Mouse (Mus musculus) lung, embryonic 15.5 days (tissue): ENCODE measurements around the gene Tspan9. TPM values are rescaled to one million over a fixed set of nuclear protein-coding genes. Genes with fewer than 3 reads are reported as not detected.
A peak's percentile ranks its signal among the peaks of the same experiment; 100 is the strongest.

Experiments
- ATAC-seq: fragments of 200-750 bp; cut with Nextera tagmentation; 2 replicates; pipeline ENCODE4 v1.8.0; 2017; ENCODE audit warnings: moderate number of reproducible peaks, borderline replicate concordance; ENCODE audit not compliant: low FRiP score, low TSS enrichment; ENCODE audit errors: extremely low read depth
- H3K27ac ChIP-seq: fragments of 300-500 bp; sonication (generic); 2 replicates; pipeline ENCODE4 v1.5.1; 2015; ENCODE audit warnings: moderate library complexity, mild to moderate bottlenecking, inconsistent platforms
- H3K27me3 ChIP-seq: fragments of 300-500 bp; sonication (generic); 2 replicates; pipeline ENCODE4 v1.6.1; 2015; ENCODE audit warnings: inconsistent platforms
- H3K36me3 ChIP-seq: fragments of 300-500 bp; sonication (generic); 2 replicates; pipeline ENCODE4 v1.6.1; 2015; ENCODE audit warnings: inconsistent platforms
- H3K4me1 ChIP-seq: fragments of 300-500 bp; sonication (generic); 2 replicates; pipeline ENCODE4 v1.6.1; 2015; ENCODE audit warnings: inconsistent platforms
- H3K4me2 ChIP-seq: fragments of 300-500 bp; sonication (generic); 2 replicates; pipeline ENCODE4 v1.6.1; 2015; ENCODE audit warnings: inconsistent platforms, mild to moderate bottlenecking, moderate library complexity
- H3K4me3 ChIP-seq: fragments of 300-500 bp; sonication (generic); 2 replicates; pipeline ENCODE4 v1.5.1; 2015; ENCODE audit warnings: mild to moderate bottlenecking, inconsistent platforms
- H3K9ac ChIP-seq: fragments of 300-500 bp; sonication (generic); 2 replicates; pipeline ENCODE4 v1.6.1; 2015; ENCODE audit warnings: inconsistent platforms
- H3K9me3 ChIP-seq: fragments of 300-500 bp; sonication (generic); 2 replicates; pipeline ENCODE4 v1.6.1; 2016; ENCODE audit warnings: inconsistent platforms
- WGBS: fragments of 180-500 bp; shearing (Covaris S2); methylation state at CpG from one replicate; pipeline ENCODE4 v1.1.7; 2015; 5-methylcytosine and 5-hydroxymethylcytosine counted together
- polyA plus RNA-seq: library from polyadenylated mRNA; unstranded; fragments of >200 nt; fragmentation: Nextera tagmentation; extraction: Ambion mirVana; gene quantifications from 2 replicates; pipeline ENCODE4 v1.2.1, GENCODE M21; 2015

The Tspan9 gene
- polyA plus RNA-seq, 1 experiment from 2014 or later, result 130 TPM

DNA sequence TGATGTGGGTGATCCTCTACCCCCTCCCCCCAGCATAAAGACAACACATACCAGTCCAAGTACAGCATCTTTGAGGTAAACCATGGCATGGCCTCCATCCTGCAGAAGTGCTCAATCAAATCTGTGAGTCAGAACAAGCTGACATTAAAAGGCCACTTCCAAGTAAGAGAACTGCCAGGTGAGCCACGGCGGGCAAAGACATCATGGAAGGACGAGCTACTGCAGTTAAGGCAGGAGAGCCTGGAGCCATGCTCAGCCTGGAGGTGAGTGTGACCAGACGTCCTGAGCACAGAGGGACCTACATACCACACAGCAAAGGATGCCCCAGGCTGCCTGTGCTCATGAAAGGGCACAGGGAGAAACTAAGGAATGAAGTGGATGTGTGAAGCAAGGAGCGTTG is 61.6 kb downstream of the Tspan9 start:
- no peak overlapping the region for H3K27ac ChIP-seq
- no peaks in the 10 kb centered on the region for H3K36me3 ChIP-seq
- H3K4me2 ChIP-seq, result no peak overlapping the region
- 87% methylated on average over 5 of the region's 5 CpGs for WGBS
- H3K4me1 ChIP-seq, result peaks cover 34% of the 10 kb centered on the region
- no peak overlapping the region for H3K4me3 ChIP-seq
- ATAC-seq, result no peak
- no peaks in the 10 kb centered on the region for H3K9me3 ChIP-seq
- no peaks in the 10 kb centered on the region for H3K27me3 ChIP-seq
- no peak overlapping the region for H3K9ac ChIP-seq

DNA sequence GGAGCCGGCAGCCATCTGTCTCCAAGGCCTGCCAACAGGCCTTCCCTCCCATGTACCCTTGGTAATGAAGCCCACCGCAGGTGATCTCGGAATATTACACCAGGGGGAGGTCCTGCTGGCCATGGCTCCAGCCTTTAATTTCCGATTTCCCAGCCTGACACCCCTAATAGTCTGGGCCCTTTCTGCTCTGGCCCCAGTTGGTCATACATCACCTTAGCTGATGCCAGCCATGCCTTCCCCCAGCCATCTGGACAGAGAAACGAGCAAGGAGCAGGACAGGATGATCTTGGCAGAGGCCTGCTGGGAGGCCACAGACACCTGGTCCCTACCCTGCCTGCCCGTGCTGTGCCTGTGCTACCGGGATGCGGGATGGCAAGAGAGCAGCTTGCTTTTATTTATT is 62.1 kb downstream of the Tspan9 start:
- no peak overlapping the region for H3K27ac ChIP-seq
- H3K4me1 ChIP-seq, result peaks cover 37% of the 10 kb centered on the region
- ATAC-seq, result no peak
- no peaks in the 10 kb centered on the region for H3K36me3 ChIP-seq
- no peak overlapping the region for H3K4me2 ChIP-seq
- no peaks in the 10 kb centered on the region for H3K9me3 ChIP-seq
- 90% methylated on average over 8 of the region's 8 CpGs for WGBS
- no peak overlapping the region for H3K9ac ChIP-seq
- no peaks in the 10 kb centered on the region for H3K27me3 ChIP-seq
- no peak overlapping the region for H3K4me3 ChIP-seq

DNA sequence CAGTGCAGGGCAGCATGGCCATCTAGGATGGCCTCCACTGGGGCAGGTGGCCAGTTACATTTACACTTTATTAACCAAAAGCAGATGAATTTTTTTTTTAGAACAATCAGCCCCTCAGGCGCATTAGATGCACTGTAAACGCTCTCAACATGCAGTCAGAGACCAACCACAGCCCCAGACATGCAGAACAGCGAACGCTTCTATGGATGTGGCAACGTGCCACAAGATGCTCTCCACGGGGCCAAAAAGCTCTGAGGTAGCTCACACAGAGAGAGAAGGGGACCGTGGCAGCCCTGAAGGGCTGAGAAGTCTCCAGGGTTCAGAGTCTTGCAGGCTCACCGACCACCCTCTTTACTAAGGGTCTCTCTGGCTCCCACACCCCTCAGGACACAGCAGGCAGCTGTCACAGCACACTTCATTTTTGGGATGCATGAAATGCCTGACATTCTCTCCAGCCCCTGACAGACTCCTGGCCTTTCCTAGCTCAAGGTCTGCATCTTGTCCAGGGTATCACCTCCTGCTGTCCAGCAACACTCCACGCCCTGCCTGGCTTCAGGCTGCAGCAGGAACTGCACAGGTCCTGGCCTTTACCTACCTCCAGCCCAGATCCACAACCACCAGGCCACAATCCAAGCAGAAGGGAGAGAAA is 63.7 kb downstream of the Tspan9 start:
- Histone ChIP-seq H3K36me3 (no peaks in the 10 kb centered on the region), H3K4me2 (no peak overlapping the region), H3K4me1 (peaks cover 47% of the 10 kb centered on the region), H3K27ac (peak overlapping the region; percentile 27; the same call in 1 of the 2 replicates), H3K9me3 (no peaks in the 10 kb centered on the region), H3K9ac (no peak overlapping the region), H3K4me3 (no peak overlapping the region), H3K27me3 (no peaks in the 10 kb centered on the region)
- 41% methylated on average over 9 of the region's 9 CpGs for WGBS
- ATAC-seq, result peak; percentile 47; the same call in 1 of the 2 replicates

DNA sequence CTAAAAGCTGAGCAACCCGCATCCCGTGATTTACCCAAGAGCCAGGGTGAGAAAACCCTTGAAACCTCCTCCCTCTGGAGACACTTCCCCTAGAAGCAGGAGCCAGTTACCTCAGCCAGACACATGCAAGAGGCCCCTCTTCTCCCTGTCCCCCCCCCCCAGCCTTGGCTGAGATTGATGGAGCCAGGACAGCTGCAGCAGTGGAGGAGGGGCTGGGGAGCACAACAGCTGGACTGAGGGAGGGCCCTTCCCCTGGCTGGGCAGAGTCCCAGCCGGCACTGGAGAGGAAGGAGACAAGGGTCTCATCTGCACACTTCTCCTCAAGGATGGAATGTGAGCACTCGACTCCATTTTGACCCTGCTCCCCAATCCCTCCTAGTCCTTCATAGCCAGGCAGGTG is 64.9 kb downstream of the Tspan9 start:
- WGBS, result 11% methylated on average over 4 of the region's 4 CpGs
- Histone ChIP-seq H3K4me3 (no peak overlapping the region), H3K9me3 (no peaks in the 10 kb centered on the region), H3K36me3 (no peaks in the 10 kb centered on the region), H3K27me3 (no peaks in the 10 kb centered on the region), H3K4me1 (peaks cover 51% of the 10 kb centered on the region), H3K4me2 (no peak overlapping the region), H3K9ac (no peak overlapping the region), H3K27ac (peak overlapping the region; percentile 27; the same call in 1 of the 2 replicates)
- ATAC-seq, result peak; percentile 84

DNA sequence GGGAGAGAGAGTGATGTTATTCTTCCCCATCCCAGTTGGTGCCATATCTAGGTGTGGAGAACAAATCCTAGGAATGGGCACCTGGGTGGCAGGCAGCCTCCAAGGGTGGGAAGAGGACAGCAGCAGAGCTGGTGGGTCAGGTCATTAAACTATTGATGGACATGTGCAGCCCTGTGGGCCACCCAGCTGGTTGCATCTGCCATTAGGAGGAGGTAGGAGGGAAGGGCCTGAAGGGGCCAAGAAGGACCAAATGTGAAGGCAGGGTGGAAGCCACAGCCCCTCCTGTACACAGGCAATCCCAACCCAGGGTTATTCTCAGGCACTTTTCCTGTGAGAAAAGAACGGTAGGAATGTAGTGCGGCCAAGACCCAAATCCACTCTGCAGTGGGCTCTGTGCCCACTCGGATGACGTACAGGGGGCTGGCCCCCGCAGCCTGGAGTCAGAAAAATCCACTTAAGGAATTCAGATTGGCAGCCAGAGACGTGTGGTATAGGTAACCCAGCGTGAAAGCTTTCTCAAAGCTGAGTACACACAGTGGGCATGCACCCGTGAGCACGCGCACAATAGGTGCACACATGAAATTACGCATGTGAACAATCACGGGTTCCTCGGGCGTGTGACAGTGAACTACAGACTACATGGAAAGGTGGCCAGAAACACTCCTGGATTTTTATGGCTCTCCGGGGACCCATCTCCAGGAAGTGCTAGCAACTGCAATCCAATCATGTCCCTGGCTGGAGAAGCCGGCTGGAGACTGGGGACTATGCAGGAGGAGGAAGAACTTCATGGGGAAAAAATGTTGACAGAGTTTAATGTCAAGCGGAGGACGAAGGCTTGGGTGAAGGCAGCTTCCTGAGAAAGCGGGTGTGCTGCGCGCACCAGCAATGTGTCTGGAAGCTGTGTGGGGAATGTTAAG is 67.0 kb downstream of the Tspan9 start:
- Histone ChIP-seq H3K4me3 (no peak overlapping the region), H3K27me3 (no peaks in the 10 kb centered on the region), H3K9ac (no peak overlapping the region), H3K27ac (peak overlapping the region; percentile 57), H3K9me3 (no peaks in the 10 kb centered on the region), H3K4me1 (peaks cover 51% of the 10 kb centered on the region), H3K36me3 (no peaks in the 10 kb centered on the region), H3K4me2 (no peak overlapping the region; the same call in 1 of the 2 replicates)
- WGBS, result 66% methylated on average over 21 of the region's 21 CpGs
- ATAC-seq, result peak; percentile 55; the same call in 1 of the 2 replicates

DNA sequence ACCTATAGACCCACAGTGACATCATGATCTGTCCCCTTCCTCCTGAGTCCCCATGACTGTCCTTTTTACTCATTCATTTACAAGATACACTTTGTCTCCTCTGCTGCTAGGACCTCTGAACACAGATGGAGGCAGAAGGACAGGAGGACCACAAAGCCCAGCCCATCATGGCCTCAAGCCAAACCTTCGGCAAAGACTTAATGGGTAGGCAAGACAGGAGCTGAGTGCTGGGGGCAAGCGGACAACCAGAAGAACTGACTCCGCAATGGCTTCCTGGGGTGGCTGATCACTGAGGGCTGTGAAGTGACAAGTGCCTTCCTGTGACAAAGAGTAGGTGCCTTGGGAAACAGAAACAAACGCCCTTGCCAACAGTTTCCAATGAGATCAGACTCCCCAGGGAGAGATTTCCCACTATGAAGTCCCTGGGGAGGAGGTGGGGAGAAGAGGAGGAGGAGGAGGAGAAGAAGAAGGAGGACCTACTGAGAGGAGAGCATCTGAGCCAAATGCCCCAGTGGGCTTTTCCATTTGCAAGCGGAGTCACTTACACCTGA is 67.9 kb downstream of the Tspan9 start:
- no peaks in the 10 kb centered on the region for H3K36me3 ChIP-seq
- no peak overlapping the region for H3K9ac ChIP-seq
- WGBS, result 48% methylated on average over 5 of the region's 5 CpGs
- H3K4me3 ChIP-seq, result no peak overlapping the region
- no peak for ATAC-seq
- peak overlapping the region; percentile 57; the same call in 1 of the 2 replicates for H3K27ac ChIP-seq
- H3K4me1 ChIP-seq, result peaks cover 51% of the 10 kb centered on the region
- H3K4me2 ChIP-seq, result no peak overlapping the region
- H3K27me3 ChIP-seq, result no peaks in the 10 kb centered on the region
- no peaks in the 10 kb centered on the region for H3K9me3 ChIP-seq

DNA sequence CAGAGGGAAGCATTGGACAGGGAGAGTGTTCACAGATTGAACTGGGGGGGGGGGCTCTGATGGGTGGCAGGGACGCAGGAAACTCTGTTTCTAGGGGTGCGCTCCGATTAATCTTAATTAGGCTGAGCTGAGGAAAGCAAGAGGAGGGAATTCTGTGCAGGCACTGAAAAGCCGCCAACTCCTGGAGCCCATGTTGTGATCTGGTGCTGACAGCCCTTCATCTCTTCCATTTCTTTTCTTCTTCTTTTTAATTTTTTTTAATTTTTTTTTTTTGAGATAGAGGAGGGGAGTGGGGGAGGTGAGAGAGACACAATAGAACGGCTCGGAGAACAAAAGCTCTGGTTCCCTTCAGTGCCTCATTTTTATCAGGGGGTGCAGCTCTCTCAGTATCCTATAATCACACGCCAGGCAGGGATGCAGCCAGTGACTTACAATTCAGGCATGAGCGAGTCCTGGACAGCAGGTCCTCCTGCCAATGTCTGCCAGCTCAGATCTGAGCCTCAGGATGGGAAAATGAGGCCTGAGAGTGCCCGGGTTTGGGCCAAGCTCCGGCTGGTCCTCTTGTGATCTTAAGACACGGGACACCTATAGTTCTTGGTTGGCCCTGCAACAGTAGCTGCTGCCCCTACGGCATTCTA is 72.4 kb downstream of the Tspan9 start:
- Histone ChIP-seq H3K4me3 (no peak overlapping the region), H3K27me3 (no peaks in the 10 kb centered on the region), H3K4me2 (no peak overlapping the region), H3K27ac (no peak overlapping the region), H3K4me1 (peaks cover 15% of the 10 kb centered on the region), H3K36me3 (no peaks in the 10 kb centered on the region), H3K9ac (no peak overlapping the region), H3K9me3 (no peaks in the 10 kb centered on the region)
- 85% methylated on average over 12 of the region's 12 CpGs for WGBS
- ATAC-seq, result no peak

DNA sequence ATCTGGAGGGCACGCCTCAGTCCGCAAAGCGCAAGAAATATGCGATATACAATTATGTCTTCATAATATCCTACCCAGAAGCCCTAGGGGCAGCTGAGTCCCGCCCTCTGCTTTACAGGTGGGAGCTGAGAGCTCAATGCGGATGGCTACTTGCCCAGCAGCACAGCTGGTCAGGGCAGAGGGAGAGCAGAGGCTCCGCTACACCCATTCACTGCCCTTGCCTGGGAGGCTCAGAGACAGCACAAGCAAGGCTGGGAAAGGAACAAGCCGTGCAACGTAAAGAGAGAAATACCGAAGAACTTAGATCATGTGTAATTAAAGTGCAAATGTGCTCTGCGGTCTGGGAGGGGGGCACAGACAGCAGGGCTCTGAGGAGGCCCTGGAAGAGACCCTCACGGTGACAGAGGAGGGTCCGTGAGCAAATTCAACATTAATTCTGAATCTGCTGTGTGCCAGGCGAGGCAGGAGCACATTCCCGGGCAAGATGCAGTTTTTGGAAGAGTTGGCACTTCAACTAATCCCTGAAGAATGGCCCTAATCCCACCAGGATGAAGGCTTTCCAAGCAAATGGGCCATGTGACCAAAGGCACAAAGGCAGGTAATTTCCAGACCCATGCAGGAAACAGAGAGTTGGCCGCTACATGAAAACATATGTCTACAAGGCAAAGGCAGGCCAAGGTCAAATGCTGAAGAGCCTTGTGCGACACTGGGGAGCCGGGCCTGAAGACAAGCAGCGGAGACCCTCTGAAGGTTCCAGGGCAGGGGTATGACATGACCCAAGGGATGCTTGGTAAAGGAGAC is 73.1 kb downstream of the Tspan9 start:
- WGBS, result 82% methylated on average over 19 of the region's 19 CpGs
- H3K9ac ChIP-seq, result no peak overlapping the region
- no peak for ATAC-seq
- no peak overlapping the region for H3K4me3 ChIP-seq
- H3K4me2 ChIP-seq, result no peak overlapping the region
- H3K9me3 ChIP-seq, result no peaks in the 10 kb centered on the region
- H3K4me1 ChIP-seq, result peaks cover 15% of the 10 kb centered on the region
- no peaks in the 10 kb centered on the region for H3K36me3 ChIP-seq
- H3K27ac ChIP-seq, result no peak overlapping the region
- no peaks in the 10 kb centered on the region for H3K27me3 ChIP-seq

DNA sequence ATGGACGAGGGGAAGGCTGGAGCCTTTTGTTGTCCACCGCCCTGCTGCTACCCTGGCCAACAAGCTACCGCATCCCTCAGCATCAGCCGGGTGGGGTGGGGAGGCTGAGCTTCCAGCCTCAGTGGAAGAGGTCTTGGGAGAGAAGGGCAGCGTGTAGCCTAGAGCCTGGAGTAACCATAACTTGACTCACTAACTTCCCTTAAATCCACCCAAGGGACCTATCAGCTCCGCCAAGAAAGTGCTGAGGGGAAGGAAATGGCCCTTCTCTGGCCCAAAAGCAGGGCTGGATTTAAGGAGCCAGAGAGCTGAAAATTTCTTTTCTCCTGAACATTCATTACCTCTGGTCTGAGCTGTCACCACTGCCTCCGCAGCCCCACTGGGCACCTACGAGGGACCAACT is 75.2 kb downstream of the Tspan9 start:
- no peak overlapping the region for H3K9ac ChIP-seq
- H3K4me1 ChIP-seq, result peaks cover 11% of the 10 kb centered on the region
- no peak for ATAC-seq
- no peak overlapping the region for H3K27ac ChIP-seq
- H3K4me3 ChIP-seq, result no peak overlapping the region
- 85% methylated on average over 8 of the region's 8 CpGs for WGBS
- no peaks in the 10 kb centered on the region for H3K36me3 ChIP-seq
- H3K9me3 ChIP-seq, result no peaks in the 10 kb centered on the region
- no peaks in the 10 kb centered on the region for H3K27me3 ChIP-seq
- H3K4me2 ChIP-seq, result no peak overlapping the region

DNA sequence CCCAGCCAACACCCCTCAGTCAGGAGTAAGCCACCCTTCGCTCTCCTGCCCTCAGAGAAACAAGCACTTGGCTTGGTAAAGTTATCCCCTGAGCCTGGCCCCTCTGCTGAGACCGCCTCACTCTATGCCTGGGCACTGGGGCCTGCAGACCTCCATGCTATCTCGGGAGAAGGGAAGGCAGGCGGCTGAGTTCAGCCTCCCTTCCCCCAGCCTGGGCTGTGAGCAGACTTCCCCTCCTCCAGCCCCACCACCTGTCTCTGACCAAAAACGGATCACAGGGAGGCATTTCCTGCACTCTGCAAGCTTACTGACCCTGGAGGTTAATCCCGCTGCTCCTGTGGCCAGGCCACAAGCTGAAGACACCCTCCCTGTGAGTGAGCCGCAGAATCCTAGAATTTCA is 77.4 kb downstream of the Tspan9 start:
- Histone ChIP-seq H3K4me3 (no peak overlapping the region), H3K4me1 (peaks cover 11% of the 10 kb centered on the region), H3K9ac (no peak overlapping the region), H3K36me3 (no peaks in the 10 kb centered on the region), H3K27ac (no peak overlapping the region), H3K27me3 (no peaks in the 10 kb centered on the region), H3K4me2 (no peak overlapping the region), H3K9me3 (no peaks in the 10 kb centered on the region)
- no peak for ATAC-seq
- WGBS, result 35% methylated on average over 7 of the region's 7 CpGs

DNA sequence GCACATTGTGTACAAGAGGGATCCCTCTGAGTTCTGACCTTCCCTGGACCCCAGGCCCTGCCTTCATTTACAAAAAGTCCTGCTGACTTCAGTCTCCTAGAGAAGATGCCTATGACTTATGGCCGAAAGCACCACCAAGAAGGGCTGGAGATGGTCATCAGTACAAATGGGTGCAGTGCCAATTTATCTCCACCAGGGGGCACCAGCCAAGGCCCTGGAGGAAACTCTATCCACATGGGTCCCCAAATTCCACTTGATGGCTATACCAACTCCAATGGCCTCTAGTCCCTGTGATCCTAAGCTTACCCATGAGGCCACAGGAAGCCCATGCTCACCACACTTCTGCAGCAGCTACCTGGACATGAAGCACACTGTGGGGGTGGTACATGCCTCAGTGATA is 79.9 kb downstream of the Tspan9 start:
- Histone ChIP-seq H3K27me3 (no peaks in the 10 kb centered on the region), H3K9ac (no peak overlapping the region), H3K9me3 (no peaks in the 10 kb centered on the region), H3K4me2 (no peak overlapping the region), H3K27ac (no peak overlapping the region), H3K36me3 (no peaks in the 10 kb centered on the region), H3K4me1 (peaks cover 11% of the 10 kb centered on the region), H3K4me3 (no peak overlapping the region)
- ATAC-seq, result no peak
- 84% methylated on average over 1 of the region's 1 CpGs for WGBS
